Mouse (Mus musculus) lung, adult 10 weeks (tissue): Measurements from ENCODE around the gene Cypt1. TPM values are rescaled to one million over a fixed set of nuclear protein-coding genes. Genes with fewer than 3 reads are reported as not detected.

Source experiments
- polyA plus RNA-seq: library from polyadenylated mRNA; stranded (reverse); fragments of 350-450 nt; fragmentation: Illumina TruSeq; extraction: RNeasy Lipid Tissue Mini Kit (QIAGEN cat#74804); gene quantifications from one replicate; pipeline ENCODE4 v1.2.3, GENCODE M21; 2014; ENCODE audit warnings: low read depth, low replicate concordance; ENCODE audit not compliant: insufficient read depth

Cypt1 gene
- not detected for polyA plus RNA-seq

GRCm38 (mm10) chrX:16522569-16522968, at the start of gene Cypt1:
TSS of gene Cypt1 (plus strand) at chrX:16522869.

Other genes with a start within 250 kb of the Cypt1 start
- gene Maoa, start 96.8 kb downstream of the Cypt1 start, polyA plus RNA-seq = 19.4 TPM